In the genomic region with DNA sequence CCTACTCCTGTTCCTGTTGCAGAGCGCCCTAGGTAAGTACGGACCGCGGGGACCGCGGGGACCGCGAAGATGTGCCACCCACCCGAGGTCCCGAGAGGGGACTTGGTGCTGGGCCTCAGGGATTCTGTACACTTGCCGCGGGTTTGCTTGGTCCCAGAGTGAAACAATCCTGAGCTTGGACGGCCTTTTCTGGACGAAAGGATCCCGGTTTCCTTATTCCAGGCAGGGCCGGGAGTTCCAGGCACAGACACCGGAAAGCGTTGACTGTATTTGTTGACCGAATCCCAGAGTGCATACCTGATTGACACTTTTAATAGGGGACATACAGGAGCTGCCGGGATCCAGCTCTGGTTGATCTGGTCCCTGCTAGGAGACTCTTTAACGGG, we compare ENCODE assay signal across 9 mouse cellular contexts. TPM values are rescaled to one million over a fixed set of nuclear protein-coding genes. Genes with fewer than 3 reads are reported as not detected.
DNase-seq lines count a peak whose midpoint lies in the region; ATAC-seq and TF ChIP-seq lines count a peak whose summit lies in the region.
"Had no signal": no experiment of that assay in that cellular context is flagged by ENCODE, and none has a peak within 500 bp of the region (broad histone marks: within the 10 kb centered on the region; RNA-seq: fewer than 3 reads in every experiment).

No protein-coding gene starts in this region.

- H3K27ac ChIP-seq in kidney, embryonic 15.5 days, result no peak overlapping the region
- no peak overlapping the region for H3K27ac ChIP-seq in cortical plate, adult 2 months (ENCODE audit: insufficient read depth, low read length)
- no peak overlapping the region for H3K27ac ChIP-seq in hindbrain, embryonic 12.5 days
- no peak overlapping the region for H3K27ac ChIP-seq in midbrain, embryonic 13.5 days

- no peak for TF ChIP-seq POLR2A in cortical plate, adult 2 months (IDR thresholded peaks at IDR 0.05; ENCODE audit: extremely low read depth, insufficient read depth, low read length)

- peaks cover 33% of the 10 kb centered on the region for H3K27me3 ChIP-seq in kidney, embryonic 15.5 days
- H3K27me3 ChIP-seq in hindbrain, embryonic 12.5 days, result peaks cover 58% of the 10 kb centered on the region
- peaks cover 60% of the 10 kb centered on the region for H3K27me3 ChIP-seq in midbrain, embryonic 13.5 days

- peak overlapping the region; percentile 95 for H3K4me2 ChIP-seq in kidney, embryonic 15.5 days
- peak overlapping the region; percentile 97 for H3K4me2 ChIP-seq in hindbrain, embryonic 12.5 days (replicated peaks)
- peak overlapping the region; percentile 92 for H3K4me2 ChIP-seq in midbrain, embryonic 13.5 days (replicated peaks)

- peak overlapping the region; percentile 55 for H3K9ac ChIP-seq in kidney, embryonic 15.5 days
- peak overlapping the region; percentile 66 for H3K9ac ChIP-seq in hindbrain, embryonic 12.5 days
- peak overlapping the region; percentile 69 for H3K9ac ChIP-seq in midbrain, embryonic 13.5 days (replicated peaks)

- ATAC-seq in kidney, embryonic 15.5 days (replicated peaks; ENCODE audit: low FRiP score), result no peak
- no peak for ATAC-seq in hindbrain, embryonic 12.5 days (ENCODE audit: low FRiP score)
- no peak for ATAC-seq in midbrain, embryonic 13.5 days

- no peaks in the 10 kb centered on the region for H3K36me3 ChIP-seq in kidney, embryonic 15.5 days
- H3K36me3 ChIP-seq in hindbrain, embryonic 12.5 days, result no peaks in the 10 kb centered on the region
- H3K36me3 ChIP-seq in midbrain, embryonic 13.5 days, result no peaks in the 10 kb centered on the region
- H3K36me3 ChIP-seq: G1E had no signal

- DNase-seq in kidney, adult 18-20 months, result no peak
- no peak for DNase-seq in thymus, postnatal 36 days
- DNase-seq in left cerebral cortex, adult 18-20 months (ENCODE audit: low spot score in 2 of 2), result no peak
- no peak for DNase-seq in B cell, adult 2 months

- H3K4me3 ChIP-seq in kidney, embryonic 15.5 days (replicated peaks), result peak overlapping the region; percentile 62
- H3K4me3 ChIP-seq in cortical plate, adult 2 months (ENCODE audit: insufficient read depth, low read length), result 0 out of 2 replicates have a peak overlapping the region, but pooled peaks have one; percentile 5
- H3K4me3 ChIP-seq in hindbrain, embryonic 12.5 days, result peak overlapping the region; percentile 51
- H3K4me3 ChIP-seq in midbrain, embryonic 13.5 days (replicated peaks), result peak overlapping the region; percentile 49

- WGBS in kidney, embryonic 15.5 days, result 0% methylated on average over 21 of the region's 21 CpGs
- WGBS in hindbrain, embryonic 12.5 days, result under 1% methylated on average over 21 of the region's 21 CpGs
- WGBS in midbrain, embryonic 13.5 days, result under 1% methylated on average over 21 of the region's 21 CpGs

- no peaks in the 10 kb centered on the region for H3K9me3 ChIP-seq in kidney, embryonic 15.5 days (replicated peaks)
- no peaks in the 10 kb centered on the region for H3K9me3 ChIP-seq in hindbrain, embryonic 12.5 days (replicated peaks)
- no peaks in the 10 kb centered on the region for H3K9me3 ChIP-seq in midbrain, embryonic 13.5 days
- H3K9me3 ChIP-seq: G1E had no signal

- TF ChIP-seq CTCF in cortical plate, adult 2 months (IDR thresholded peaks at IDR 0.05; ENCODE audit: extremely low read depth, insufficient read depth, low read length), result no peak

- peaks cover 9% of the 10 kb centered on the region; the same call in 1 of the 2 replicates for H3K4me1 ChIP-seq in kidney, embryonic 15.5 days
- H3K4me1 ChIP-seq in cortical plate, adult 2 months (ENCODE audit: control insufficient read depth, insufficient read depth, low read length), result no peaks in the 10 kb centered on the region
- peaks cover 16% of the 10 kb centered on the region for H3K4me1 ChIP-seq in hindbrain, embryonic 12.5 days
- peaks cover 14% of the 10 kb centered on the region for H3K4me1 ChIP-seq in midbrain, embryonic 13.5 days (replicated peaks)

RNA-seq across cellular contexts. Expression of gene Ifnlr1, which starts 0.5 kb away (rescaled TPM):
- 1.1 TPM in 2 replicates for polyA plus RNA-seq in kidney, embryonic 15.5 days (2015; fragmentation: Nextera tagmentation; extraction: Ambion mirVana)
- 0.11 and 0.15 TPM in 2 replicates for polyA plus RNA-seq in cortical plate, adult 2 months (2012; rRNA removed)
- 0.42 and 0.65 TPM in 2 replicates for polyA plus RNA-seq in hindbrain, embryonic 12.5 days (2016; fragmentation: Nextera tagmentation; extraction: Ambion mirVana)
- 0.10 and 0.16 TPM in 2 replicates for polyA plus RNA-seq in midbrain, embryonic 13.5 days (2015; fragmentation: Nextera tagmentation; extraction: Ambion mirVana)
- under 1 TPM; 0.28 to 0.37 TPM for total RNA-seq in left cerebral cortex, adult 18-20 months (2021)
- polyA plus RNA-seq: G1E had no signal

RNA-seq across cellular contexts. Expression of gene Il22ra1, which starts 41.4 kb away (rescaled TPM):
- 0.06 and 0.09 TPM in 2 replicates for polyA plus RNA-seq in kidney, embryonic 15.5 days (2015; fragmentation: Nextera tagmentation; extraction: Ambion mirVana)
- polyA plus RNA-seq in cortical plate, adult 2 months (2012; rRNA removed), result 0.04 TPM in 1 of 2 replicates, not detected in the other
- not detected in 2 replicates for polyA plus RNA-seq in hindbrain, embryonic 12.5 days (2016; fragmentation: Nextera tagmentation; extraction: Ambion mirVana)
- not detected in 2 replicates for polyA plus RNA-seq in midbrain, embryonic 13.5 days (2015; fragmentation: Nextera tagmentation; extraction: Ambion mirVana)
- under 1 TPM in 1 of 2 experiments, not detected in 1; 0.14 TPM for total RNA-seq in left cerebral cortex, adult 18-20 months (2021)
- polyA plus RNA-seq: G1E had no signal

Comparison
In these comparisons a context has a peak if more than half of its experiments do, and no peak if none do; other contexts are left out.
1. H3K4me3 ChIP-seq: peak in every context shown above with its lines; median percentile 62 in kidney, embryonic 15.5 days; 51 in hindbrain, embryonic 12.5 days; 49 in midbrain, embryonic 13.5 days; 5 in cortical plate, adult 2 months.